Mouse (Mus musculus): ENCODE data around the gene Mroh8. TPM values are rescaled to one million over a fixed set of nuclear protein-coding genes. Genes with fewer than 3 reads are reported as not detected.

Mroh8 gene
- polyA plus RNA-seq, 1 experiment = 1.9 TPM

Other genes starting within 250 kb of the Mroh8 start
- gene Soga1, start 200.3 kb downstream of the Mroh8 start, polyA plus RNA-seq (2012; rRNA removed) = 8.5 and 10.5 TPM in 2 replicates
- gene Tldc2, start 192.5 kb downstream of the Mroh8 start, polyA plus RNA-seq (2012; rRNA removed) = 0.30 TPM in 1 of 2 replicates, not detected in the other
- 20.8 and 23.0 TPM in 2 replicates for gene Samhd1, start 144.3 kb downstream of the Mroh8 start, polyA plus RNA-seq (2012; rRNA removed)
- gene Rbl1, start 75.0 kb downstream of the Mroh8 start, polyA plus RNA-seq (2012; rRNA removed) = 2.2 TPM in 2 replicates
- 115 and 128 TPM in 2 replicates for gene Rpn2, start 532 bp downstream of the Mroh8 start, polyA plus RNA-seq (2012; rRNA removed)
- 1.4 and 3.6 TPM in 2 replicates for gene Ghrh, start 68.0 kb upstream of the Mroh8 start, polyA plus RNA-seq (2012; rRNA removed)
- gene Manbal, start 88.0 kb upstream of the Mroh8 start, polyA plus RNA-seq (2012; rRNA removed) = 98.3 and 103 TPM in 2 replicates
- gene Src, start 138.9 kb upstream of the Mroh8 start, polyA plus RNA-seq (2012; rRNA removed) = 82.0 and 91.2 TPM in 2 replicates

Data from frontal cortex, adult 2 months (tissue).